Mouse (Mus musculus) thymus, postnatal 4 days (tissue): ENCODE measurements around the gene Psenen.

Experiments used
- DNase-seq: peaks from one replicate; pipeline ENCODE4 v3.0.0; 2021

Psenen gene

GRCm38 (mm10) chr7:30563117-30563905, at the start of gene Psenen, which contains the start of the genes U2af1l4 and Gm49396:
TSS of gene Psenen (minus strand) at chr7:30563627.
TSS of gene U2af1l4 (plus strand) at chr7:30563301.
TSS of gene Gm49396 (plus strand) at chr7:30563344.
- DNase-seq = peak; percentile 97

GRCm38 (mm10) chr7:30612654-30613402, 49.4 kb upstream of the Psenen start, which contains the start of gene Upk1a:
TSS of gene Upk1a (minus strand) at chr7:30612847.
- no peak for DNase-seq

GRCm38 (mm10) chr7:30610043-30610442, 46.6 kb upstream of the Psenen start:
- DNase-seq = no peak

GRCm38 (mm10) chr7:30608476-30608875, 45.0 kb upstream of the Psenen start:
- DNase-seq = peak; percentile 39

- peak; percentile 84 for DNase-seq
These were observed 44.4 kb upstream of the Psenen start for GRCm38 (mm10) chr7:30607706-30608309.

- no peak for DNase-seq
These were observed 41.5 kb upstream of the Psenen start for GRCm38 (mm10) chr7:30604944-30605343.

GRCm38 (mm10) chr7:30604424-30604823, 41.0 kb upstream of the Psenen start:
- no peak for DNase-seq

GRCm38 (mm10) chr7:30602583-30602982, 39.2 kb upstream of the Psenen start:
- DNase-seq = no peak

GRCm38 (mm10) chr7:30600651-30601050, 37.2 kb upstream of the Psenen start:
- no peak for DNase-seq

- DNase-seq = peak; percentile 74
These were observed 36.5 kb upstream of the Psenen start for GRCm38 (mm10) chr7:30599933-30600353.

GRCm38 (mm10) chr7:30598786-30599185, 35.4 kb upstream of the Psenen start, which contains the start of gene Zbtb32:
TSS of gene Zbtb32 (minus strand) at chr7:30598909.
- no peak for DNase-seq

GRCm38 (mm10) chr7:30596811-30597210, 33.4 kb upstream of the Psenen start:
- no peak for DNase-seq

GRCm38 (mm10) chr7:30596093-30596492, 32.7 kb upstream of the Psenen start:
- DNase-seq = no peak

- DNase-seq = no peak
These were observed 31.1 kb upstream of the Psenen start for GRCm38 (mm10) chr7:30594510-30595024.

- DNase-seq = no peak
These were observed 30.4 kb upstream of the Psenen start for GRCm38 (mm10) chr7:30593579-30594509.

- DNase-seq = no peak
These were observed 29.5 kb upstream of the Psenen start for GRCm38 (mm10) chr7:30592772-30593423.

- DNase-seq = no peak
These were observed 28.2 kb upstream of the Psenen start for GRCm38 (mm10) chr7:30591605-30591951.

- DNase-seq = no peak
These were observed 27.6 kb upstream of the Psenen start for GRCm38 (mm10) chr7:30590927-30591604.

GRCm38 (mm10) chr7:30589435-30590301, 26.2 kb upstream of the Psenen start:
- peak; percentile 94 for DNase-seq
